Mouse (Mus musculus) heart, embryonic 11.5 days (tissue): ENCODE data around the gene Chrna1. TPM values are rescaled to one million over a fixed set of nuclear protein-coding genes. Genes with fewer than 3 reads are reported as not detected.

ENCODE experiments used
- ATAC-seq: fragments of 200-750 bp; cut with Nextera tagmentation; replicated peaks from 2 replicates; pipeline ENCODE4 v1.8.0; 2017; ENCODE audit warnings: moderate library complexity; ENCODE audit not compliant: insufficient number of reproducible peaks, low FRiP score, low TSS enrichment
- H3K27ac ChIP-seq: fragments of 300-500 bp; sonication (generic); 2 replicates; pipeline ENCODE4 v1.5.1; 2014; ENCODE audit warnings: mild to moderate bottlenecking, low read depth, low read length
- H3K27me3 ChIP-seq: fragments of 300-500 bp; sonication (generic); 2 replicates; pipeline ENCODE4 v1.6.1; 2014; ENCODE audit warnings: mild to moderate bottlenecking, low read length, mixed read lengths; ENCODE audit not compliant: control insufficient read depth, insufficient read depth
- H3K36me3 ChIP-seq: fragments of 300-500 bp; sonication (generic); 2 replicates; pipeline ENCODE4 v1.6.1; 2014; ENCODE audit warnings: mild to moderate bottlenecking, low read length, moderate library complexity, mixed read lengths; ENCODE audit not compliant: control insufficient read depth, insufficient read depth
- H3K4me1 ChIP-seq: fragments of 300-500 bp; sonication (generic); 2 replicates; pipeline ENCODE4 v1.6.1; 2014; ENCODE audit warnings: low read length; ENCODE audit not compliant: control insufficient read depth, insufficient read depth
- H3K4me2 ChIP-seq: fragments of 300-500 bp; sonication (generic); 2 replicates; pipeline ENCODE4 v1.6.1; 2014; ENCODE audit warnings: mild to moderate bottlenecking, moderate library complexity
- H3K4me3 ChIP-seq: fragments of 300-500 bp; sonication (generic); 2 replicates; pipeline ENCODE4 v1.5.1; 2014; ENCODE audit warnings: low read depth, low read length
- H3K9ac ChIP-seq: fragments of 300-500 bp; sonication (generic); 2 replicates; pipeline ENCODE4 v1.6.1; 2014; ENCODE audit warnings: mild to moderate bottlenecking, low read depth, low read length, moderate library complexity
- H3K9me3 ChIP-seq: fragments of 300-500 bp; sonication (generic); replicated peaks from 2 replicates; pipeline ENCODE4 v1.6.1; 2016; ENCODE audit warnings: low read length; ENCODE audit not compliant: control insufficient read depth
- WGBS: fragments of 180-500 bp; shearing (Covaris S2); extraction: QIAGEN DNeasy Blood & Tissue Kit; methylation state at CpG from one replicate; pipeline ENCODE4 v1.1.7; 2014; ENCODE audit not compliant: insufficient replicate concordance; 5-methylcytosine and 5-hydroxymethylcytosine counted together
- polyA plus RNA-seq: library from polyadenylated mRNA; unstranded; fragments of >200 nt; fragmentation: Nextera tagmentation; extraction: Ambion mirVana; gene quantifications from 2 replicates; pipeline ENCODE4 v1.2.1, GENCODE M21; 2014

Gene Chrna1
- 0.15 and 0.33 TPM in 2 replicates for polyA plus RNA-seq

DNA sequence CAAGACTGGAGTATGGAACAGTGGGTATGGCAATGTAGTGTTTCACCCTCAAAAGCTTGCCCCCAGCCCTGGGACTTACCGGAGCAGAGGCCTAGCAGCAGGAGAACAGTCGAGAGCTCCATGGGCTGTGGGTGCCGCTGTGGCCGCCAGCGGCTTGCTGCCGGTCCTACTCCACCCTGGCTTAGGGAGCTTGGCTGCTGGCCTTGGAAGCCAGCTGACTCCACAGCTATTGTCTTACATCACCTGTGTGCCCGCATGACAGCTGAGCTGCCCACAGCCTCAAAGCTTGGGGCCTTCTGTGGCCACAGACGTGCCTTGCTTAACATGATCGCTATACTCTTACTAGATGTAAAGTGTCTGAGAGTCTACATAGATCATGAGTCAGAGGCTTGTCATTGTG lies at the start of gene Chrna1:
TSS of gene Chrna1 (minus strand) at position 173 of the 400 bp plus-strand sequence.
- Histone ChIP-seq H3K9me3 (no peaks in the 10 kb centered on the region), H3K27ac (no peak within 1 kb of the TSS), H3K4me3 (no peak within 1 kb of the TSS), H3K9ac (no peak within 1 kb of the TSS), H3K36me3 (no peaks in the 10 kb centered on the region), H3K4me2 (no peak within 1 kb of the TSS), H3K27me3 (no peaks in the 10 kb centered on the region), H3K4me1 (0 out of 2 replicates have a peak, but pooled peaks cover 2% of the 10 kb centered on the region)
- 87% methylated on average over 9 of the region's 9 CpGs for WGBS
- no peak for ATAC-seq

DNA sequence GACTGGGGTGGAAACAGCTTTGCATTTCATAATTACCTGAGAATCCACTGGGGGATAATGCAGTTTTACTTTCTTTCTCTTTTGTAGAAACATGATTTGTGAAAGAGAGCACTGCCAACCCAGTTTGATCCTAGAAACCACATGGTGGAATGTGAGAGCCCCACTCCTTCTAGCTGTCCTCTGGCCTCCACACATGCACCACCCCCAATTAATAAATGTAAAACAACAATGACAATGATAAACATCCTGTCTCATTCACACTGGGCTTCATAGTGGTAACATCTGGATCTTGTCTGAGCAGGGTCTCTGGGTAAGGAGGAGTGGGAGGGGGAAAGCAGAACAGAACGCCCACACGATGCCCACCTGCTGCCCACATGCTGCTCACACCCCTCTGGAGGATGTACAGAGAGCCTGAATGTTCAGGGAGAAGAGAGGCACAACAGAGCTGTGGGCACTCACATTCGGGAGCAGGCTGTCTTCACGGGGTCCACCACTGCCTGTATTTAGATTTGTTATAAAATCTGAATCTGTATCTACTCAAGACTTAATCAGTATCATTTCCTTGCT lies 38.4 kb upstream of the Chrna1 start:
- Histone ChIP-seq H3K4me1 (no peaks in the 10 kb centered on the region), H3K27me3 (no peaks in the 10 kb centered on the region), H3K36me3 (peaks cover 5% of the 10 kb centered on the region; the same call in 1 of the 2 replicates), H3K9me3 (no peaks in the 10 kb centered on the region), H3K4me3 (no peak overlapping the region), H3K27ac (no peak overlapping the region), H3K9ac (no peak overlapping the region), H3K4me2 (no peak overlapping the region)
- no peak for ATAC-seq
- WGBS = 74% methylated on average over 4 of the region's 4 CpGs

DNA sequence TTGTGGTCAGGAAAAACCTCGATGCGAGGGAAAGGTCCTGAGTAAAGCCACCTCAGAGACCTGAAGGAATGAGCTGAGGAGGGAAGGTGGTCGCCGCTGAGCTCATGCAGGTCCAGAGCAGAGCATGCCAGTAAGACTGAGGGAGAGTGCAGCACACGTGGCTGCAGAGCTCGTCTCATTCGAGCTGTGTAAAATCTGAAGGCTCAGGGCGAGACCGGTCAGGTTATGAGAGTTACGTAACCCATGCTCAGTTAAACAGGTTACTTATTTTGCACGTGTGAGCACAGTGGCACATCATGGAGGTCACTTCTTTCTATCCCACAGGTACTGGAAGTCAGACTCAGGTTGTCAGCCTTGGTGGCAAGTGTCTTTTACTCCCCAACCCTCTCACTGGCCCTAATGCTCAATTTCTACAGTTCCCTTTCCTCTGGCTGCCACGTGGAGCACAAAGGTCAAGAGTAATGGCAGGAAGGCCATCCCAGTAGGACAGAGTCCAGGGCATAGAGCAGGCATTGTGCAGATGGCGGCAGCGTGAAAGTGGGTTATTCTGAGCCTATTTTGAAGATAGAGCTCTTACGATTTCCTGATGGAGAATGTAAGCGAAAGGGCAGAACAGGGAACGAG lies 36.4 kb upstream of the Chrna1 start:
- no peaks in the 10 kb centered on the region for H3K27me3 ChIP-seq
- no peaks in the 10 kb centered on the region for H3K9me3 ChIP-seq
- H3K4me2 ChIP-seq = no peak overlapping the region
- no peaks in the 10 kb centered on the region for H3K36me3 ChIP-seq
- ATAC-seq = no peak
- no peak overlapping the region for H3K4me3 ChIP-seq
- WGBS = 84% methylated on average over 17 of the region's 17 CpGs
- H3K4me1 ChIP-seq = no peaks in the 10 kb centered on the region
- H3K9ac ChIP-seq = no peak overlapping the region
- H3K27ac ChIP-seq = no peak overlapping the region

DNA sequence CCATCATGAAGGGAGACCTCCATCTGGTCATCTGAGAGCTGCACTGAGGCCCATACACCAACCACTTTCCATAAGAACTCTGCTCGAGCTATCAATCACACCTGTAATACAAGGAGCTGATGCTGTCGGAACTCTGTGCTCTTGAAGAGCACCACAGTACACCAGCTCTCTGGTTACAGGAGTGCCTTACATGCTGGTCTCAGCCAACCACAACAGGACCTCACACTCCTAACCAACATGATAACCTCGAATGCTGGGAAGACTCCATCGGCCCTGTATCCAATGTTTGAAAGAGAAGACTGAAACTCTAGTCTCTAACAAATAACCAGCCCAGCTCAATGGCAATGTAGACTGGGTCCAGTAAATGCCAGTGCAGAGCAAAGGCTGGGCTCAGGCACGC lies 35.3 kb upstream of the Chrna1 start:
- ATAC-seq = no peak
- Histone ChIP-seq H3K9me3 (no peaks in the 10 kb centered on the region), H3K4me2 (no peak overlapping the region), H3K4me3 (no peak overlapping the region), H3K27ac (no peak overlapping the region), H3K9ac (no peak overlapping the region), H3K36me3 (no peaks in the 10 kb centered on the region), H3K27me3 (no peaks in the 10 kb centered on the region), H3K4me1 (no peaks in the 10 kb centered on the region)
- 83% methylated on average over 5 of the region's 5 CpGs for WGBS

DNA sequence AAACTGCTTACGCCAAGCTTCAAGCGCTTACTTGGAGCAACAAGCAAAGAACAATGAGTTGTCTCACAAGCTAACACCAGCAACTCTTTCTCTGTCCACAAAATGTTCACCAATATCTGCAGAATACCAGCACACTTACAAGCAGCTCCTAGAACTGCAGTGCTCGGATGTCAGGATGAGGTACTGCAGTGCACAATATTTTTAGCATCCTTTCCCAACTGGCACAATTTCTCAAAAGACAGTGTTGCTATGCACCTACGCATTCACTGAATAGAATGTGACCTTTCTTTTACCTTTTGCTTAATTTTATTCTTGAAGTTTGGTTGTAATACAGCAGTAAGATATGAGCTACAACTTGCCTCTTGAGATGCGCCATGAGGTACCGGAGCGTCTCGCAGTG lies 34.2 kb upstream of the Chrna1 start:
- Histone ChIP-seq H3K36me3 (no peaks in the 10 kb centered on the region), H3K4me3 (no peak overlapping the region), H3K4me1 (no peaks in the 10 kb centered on the region), H3K27me3 (no peaks in the 10 kb centered on the region), H3K9ac (no peak overlapping the region), H3K4me2 (no peak overlapping the region), H3K27ac (no peak overlapping the region), H3K9me3 (no peaks in the 10 kb centered on the region)
- WGBS = 88% methylated on average over 8 of the region's 8 CpGs
- no peak; the same call in 1 of the 2 replicates for ATAC-seq

DNA sequence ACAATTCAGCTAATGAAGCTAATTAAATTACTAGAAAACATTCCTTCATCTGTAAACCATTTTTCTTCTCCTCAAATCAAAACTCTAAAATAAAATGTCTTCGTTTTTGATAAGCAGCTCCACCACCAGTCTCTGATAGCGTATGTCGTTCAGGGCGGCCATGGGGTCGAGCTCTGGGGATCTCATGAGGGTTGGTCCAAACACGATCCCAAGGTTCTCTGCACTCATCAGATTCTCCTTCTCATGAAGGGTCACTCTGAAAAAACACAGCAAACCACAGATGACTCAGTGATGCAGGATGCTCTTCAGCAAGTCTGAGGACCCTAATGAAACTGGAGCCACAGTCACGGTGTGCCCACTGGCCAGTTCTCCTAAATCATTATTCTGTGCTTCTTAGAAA lies 32.8 kb upstream of the Chrna1 start:
- ATAC-seq = no peak
- Histone ChIP-seq H3K9me3 (no peaks in the 10 kb centered on the region), H3K27ac (no peak overlapping the region), H3K27me3 (no peaks in the 10 kb centered on the region), H3K4me3 (no peak overlapping the region), H3K4me1 (peaks cover under 1% of the 10 kb centered on the region), H3K9ac (no peak overlapping the region), H3K36me3 (no peaks in the 10 kb centered on the region), H3K4me2 (no peak overlapping the region)
- WGBS = 88% methylated on average over 7 of the region's 7 CpGs

DNA sequence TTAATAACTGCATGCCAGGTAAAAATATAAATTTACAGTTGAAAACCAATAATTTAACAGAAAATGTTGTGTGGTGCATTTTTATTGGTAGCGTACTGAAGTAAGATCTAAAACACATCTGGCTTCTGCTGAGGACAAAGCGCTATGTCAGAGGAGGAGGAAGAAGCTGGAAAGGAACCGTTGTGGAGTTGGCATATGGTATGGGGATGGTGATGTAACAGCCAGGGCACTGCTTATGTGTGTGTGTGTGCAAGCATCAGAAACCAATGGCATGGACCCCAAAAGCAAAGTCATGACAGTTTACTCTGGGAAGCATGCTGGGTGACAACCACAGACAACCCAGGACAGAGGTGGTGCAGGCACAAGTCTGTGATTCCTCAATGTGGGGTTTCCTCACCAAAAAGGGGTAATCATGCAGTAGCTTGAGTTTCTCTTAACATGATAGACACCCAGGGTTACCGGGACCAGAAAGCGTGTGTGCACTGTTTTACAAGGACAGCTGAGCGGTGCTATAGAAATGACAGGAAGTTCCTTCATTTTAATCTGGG lies 32.3 kb upstream of the Chrna1 start:
- H3K9me3 ChIP-seq = no peaks in the 10 kb centered on the region
- H3K4me1 ChIP-seq = peaks cover 4% of the 10 kb centered on the region
- WGBS = 91% methylated on average over 6 of the region's 6 CpGs
- H3K27ac ChIP-seq = no peak overlapping the region
- H3K4me2 ChIP-seq = no peak overlapping the region
- no peak for ATAC-seq
- H3K36me3 ChIP-seq = no peaks in the 10 kb centered on the region
- no peaks in the 10 kb centered on the region for H3K27me3 ChIP-seq
- H3K4me3 ChIP-seq = no peak overlapping the region
- no peak overlapping the region for H3K9ac ChIP-seq

DNA sequence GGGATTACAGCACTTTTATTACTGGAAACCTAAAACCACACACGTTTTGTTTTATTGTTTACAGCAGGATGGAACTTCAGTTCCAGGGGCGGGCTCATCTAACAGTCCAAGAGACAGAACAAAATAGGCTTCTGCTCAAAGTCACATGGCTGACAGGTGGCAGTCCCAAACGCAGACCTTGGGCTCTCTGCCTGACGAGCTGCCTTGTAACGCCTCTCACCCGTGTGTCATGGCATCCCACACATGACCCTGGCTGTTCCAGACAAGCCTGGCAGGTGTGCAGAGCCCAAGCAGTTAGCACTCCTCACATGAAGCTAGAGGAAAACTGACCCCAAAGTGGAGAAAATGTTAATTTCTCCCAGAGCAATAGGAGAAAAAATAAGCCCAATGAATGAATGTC lies 31.7 kb upstream of the Chrna1 start:
- 82% methylated on average over 6 of the region's 6 CpGs for WGBS
- no peak overlapping the region for H3K4me2 ChIP-seq
- no peaks in the 10 kb centered on the region for H3K9me3 ChIP-seq
- no peak overlapping the region for H3K27ac ChIP-seq
- H3K36me3 ChIP-seq = no peaks in the 10 kb centered on the region
- no peaks in the 10 kb centered on the region for H3K27me3 ChIP-seq
- no peak overlapping the region for H3K4me3 ChIP-seq
- ATAC-seq = no peak
- H3K9ac ChIP-seq = no peak overlapping the region
- H3K4me1 ChIP-seq = peaks cover 10% of the 10 kb centered on the region
